Mouse (Mus musculus) stomach, embryonic 14.5 days (tissue): ENCODE data around the gene Stx6. TPM values are rescaled to one million over a fixed set of nuclear protein-coding genes. Genes with fewer than 3 reads are reported as not detected.
A peak's percentile ranks its signal among the peaks of the same experiment; 100 is the strongest.

Experiments used
- ATAC-seq: fragments of 200-750 bp; cut with Nextera tagmentation; 2 replicates; pipeline ENCODE4 v1.8.0; 2017; ENCODE audit warnings: low read depth, moderate TSS enrichment; ENCODE audit not compliant: insufficient number of reproducible peaks, insufficient read depth, low FRiP score
- H3K27ac ChIP-seq: fragments of 300-500 bp; sonication (generic); 2 replicates; pipeline ENCODE4 v1.5.1; 2014; ENCODE audit warnings: mild to moderate bottlenecking, low read length, moderate library complexity, mixed read lengths
- H3K27me3 ChIP-seq: fragments of 300-500 bp; sonication (generic); 2 replicates; pipeline ENCODE4 v1.6.1; 2014; ENCODE audit warnings: low read length, control low read depth, mixed read lengths; ENCODE audit not compliant: control insufficient read depth, insufficient read depth
- H3K36me3 ChIP-seq: fragments of 300-500 bp; sonication (generic); 2 replicates; pipeline ENCODE4 v1.6.1; 2014; ENCODE audit warnings: mild to moderate bottlenecking, control low read depth, low read length, moderate library complexity, mixed read lengths; ENCODE audit not compliant: control insufficient read depth, insufficient read depth
- H3K4me1 ChIP-seq: fragments of 300-500 bp; sonication (generic); 2 replicates; pipeline ENCODE4 v1.6.1; 2014; ENCODE audit warnings: low read length, control low read depth, mixed read lengths; ENCODE audit not compliant: control insufficient read depth, insufficient read depth
- H3K4me2 ChIP-seq: fragments of 300-500 bp; sonication (generic); replicated peaks from 2 replicates; pipeline ENCODE4 v1.6.1; 2014; ENCODE audit warnings: low read depth, low read length, control low read depth
- H3K4me3 ChIP-seq: fragments of 300-500 bp; sonication (generic); 2 replicates; pipeline ENCODE4 v1.5.1; 2014; ENCODE audit warnings: low read depth, low read length, control low read depth
- H3K9ac ChIP-seq: fragments of 300-500 bp; sonication (generic); replicated peaks from 2 replicates; pipeline ENCODE4 v1.6.1; 2014; ENCODE audit warnings: low read depth, mild to moderate bottlenecking, control low read depth, low read length, moderate library complexity, mixed read lengths
- H3K9me3 ChIP-seq: fragments of 300-500 bp; sonication (generic); 2 replicates; pipeline ENCODE4 v1.6.1; 2016; ENCODE audit warnings: low read depth, low read length, control low read depth; ENCODE audit not compliant: control insufficient read depth
- WGBS: fragments of 180-500 bp; shearing (Covaris S2); extraction: QIAGEN DNeasy Blood & Tissue Kit; methylation state at CpG from one replicate; pipeline ENCODE4 v1.1.7; 2014; 5-methylcytosine and 5-hydroxymethylcytosine counted together
- polyA plus RNA-seq: library from polyadenylated mRNA; unstranded; fragments of >200 nt; fragmentation: Nextera tagmentation; extraction: Ambion mirVana; gene quantifications from 2 replicates; pipeline ENCODE4 v1.2.1, GENCODE M21; 2014

Gene Stx6
- 80.1 and 81.7 TPM in 2 replicates for polyA plus RNA-seq

- no peaks in the 10 kb centered on the region for H3K27me3 ChIP-seq
- peaks cover 7% of the 10 kb centered on the region; the same call in 1 of the 2 replicates for H3K4me1 ChIP-seq
- peak within 1 kb of the TSS; percentile 68 for H3K4me2 ChIP-seq
- 1% methylated on average over 48 of the region's 48 CpGs for WGBS
- peak within 1 kb of the TSS; percentile 82 for H3K27ac ChIP-seq
- H3K36me3 ChIP-seq = no peaks in the 10 kb centered on the region
- no peaks in the 10 kb centered on the region for H3K9me3 ChIP-seq
- peak within 1 kb of the TSS; percentile 87 for H3K9ac ChIP-seq
- peak; percentile 99 for ATAC-seq
- peak within 1 kb of the TSS; percentile 94 for H3K4me3 ChIP-seq
Observed at GRCm38 (mm10) chr1:155158141-155158969, at the start of gene Stx6. Stx6 (plus strand) TSS chr1:155158715.

GRCm38 (mm10) chr1:155109387-155110350 is 48.8 kb upstream of the Stx6 start:
- peak overlapping the region; percentile 29; the same call in 1 of the 2 replicates for H3K4me2 ChIP-seq
- no peaks in the 10 kb centered on the region for H3K36me3 ChIP-seq
- 14% methylated on average over 18 of the region's 18 CpGs for WGBS
- no peaks in the 10 kb centered on the region for H3K27me3 ChIP-seq
- no peaks in the 10 kb centered on the region for H3K9me3 ChIP-seq
- H3K27ac ChIP-seq = peak overlapping the region; percentile 71; the same call in 1 of the 2 replicates
- no peak for ATAC-seq
- H3K4me3 ChIP-seq = no peak overlapping the region
- H3K9ac ChIP-seq = no peak overlapping the region
- H3K4me1 ChIP-seq = peaks cover 20% of the 10 kb centered on the region; the same call in 1 of the 2 replicates

- H3K4me2 ChIP-seq = no peak overlapping the region
- H3K27ac ChIP-seq = no peak overlapping the region
- H3K36me3 ChIP-seq = no peaks in the 10 kb centered on the region
- H3K4me3 ChIP-seq = no peak overlapping the region
- ATAC-seq = no peak
- no peaks in the 10 kb centered on the region for H3K27me3 ChIP-seq
- no peaks in the 10 kb centered on the region for H3K9me3 ChIP-seq
- H3K4me1 ChIP-seq = peaks cover 20% of the 10 kb centered on the region; the same call in 1 of the 2 replicates
- WGBS = 51% methylated on average over 6 of the region's 6 CpGs
- no peak overlapping the region for H3K9ac ChIP-seq
Observed at GRCm38 (mm10) chr1:155111491-155111890, 47.0 kb upstream of the Stx6 start.

- Histone ChIP-seq H3K4me2 (no peak overlapping the region), H3K27ac (no peak overlapping the region), H3K4me3 (no peak overlapping the region), H3K9me3 (no peaks in the 10 kb centered on the region), H3K4me1 (peaks cover 20% of the 10 kb centered on the region; the same call in 1 of the 2 replicates), H3K27me3 (no peaks in the 10 kb centered on the region), H3K9ac (no peak overlapping the region), H3K36me3 (no peaks in the 10 kb centered on the region)
- ATAC-seq = no peak
- WGBS = 54% methylated on average over 4 of the region's 4 CpGs
Observed at GRCm38 (mm10) chr1:155112118-155112517, 46.4 kb upstream of the Stx6 start.

- 91% methylated on average over 1 of the region's 1 CpGs for WGBS
- H3K36me3 ChIP-seq = no peaks in the 10 kb centered on the region
- no peak overlapping the region for H3K9ac ChIP-seq
- H3K4me2 ChIP-seq = no peak overlapping the region
- no peaks in the 10 kb centered on the region for H3K9me3 ChIP-seq
- no peak overlapping the region for H3K4me3 ChIP-seq
- H3K27me3 ChIP-seq = no peaks in the 10 kb centered on the region
- ATAC-seq = no peak
- H3K4me1 ChIP-seq = peaks cover 20% of the 10 kb centered on the region; the same call in 1 of the 2 replicates
- no peak overlapping the region for H3K27ac ChIP-seq
Observed at GRCm38 (mm10) chr1:155112875-155113274, 45.6 kb upstream of the Stx6 start.

GRCm38 (mm10) chr1:155113946-155114345 is 44.6 kb upstream of the Stx6 start:
- 22% methylated on average over 3 of the region's 3 CpGs for WGBS
- Histone ChIP-seq H3K4me2 (no peak overlapping the region), H3K27ac (no peak overlapping the region), H3K27me3 (no peaks in the 10 kb centered on the region), H3K4me3 (no peak overlapping the region), H3K36me3 (no peaks in the 10 kb centered on the region), H3K4me1 (peaks cover 10% of the 10 kb centered on the region; the same call in 1 of the 2 replicates), H3K9ac (no peak overlapping the region), H3K9me3 (no peaks in the 10 kb centered on the region)
- ATAC-seq = no peak

- H3K9me3 ChIP-seq = no peaks in the 10 kb centered on the region
- WGBS = 71% methylated on average over 1 of the region's 1 CpGs
- no peak overlapping the region for H3K4me3 ChIP-seq
- no peak overlapping the region for H3K4me2 ChIP-seq
- no peaks in the 10 kb centered on the region for H3K4me1 ChIP-seq
- H3K36me3 ChIP-seq = no peaks in the 10 kb centered on the region
- no peak overlapping the region for H3K9ac ChIP-seq
- no peak overlapping the region for H3K27ac ChIP-seq
- ATAC-seq = no peak
- H3K27me3 ChIP-seq = no peaks in the 10 kb centered on the region
Observed at GRCm38 (mm10) chr1:155119719-155120118, 38.8 kb upstream of the Stx6 start.
